Mouse (Mus musculus) hindbrain, embryonic 12.5 days (tissue): ENCODE data around the gene Hydin. TPM values are rescaled to one million over a fixed set of nuclear protein-coding genes. Genes with fewer than 3 reads are reported as not detected.
"Not testable (repeated sequence)": the region's sequence is repeated elsewhere in the genome, so short reads cannot be mapped to it uniquely, and the experiment has no call there.

Experiments used
- ATAC-seq: fragments of 200-750 bp; cut with Nextera tagmentation; 2 replicates; pipeline ENCODE4 v1.8.0; 2017; ENCODE audit warnings: moderate TSS enrichment; ENCODE audit not compliant: low FRiP score
- H3K27ac ChIP-seq: fragments of 300-500 bp; sonication (generic); 2 replicates; pipeline ENCODE4 v1.5.1; 2016; ENCODE audit warnings: mild to moderate bottlenecking
- H3K27me3 ChIP-seq: fragments of 300-500 bp; sonication (generic); 2 replicates; pipeline ENCODE4 v1.6.1; 2016; ENCODE audit warnings: mild to moderate bottlenecking
- H3K36me3 ChIP-seq: fragments of 300-500 bp; sonication (generic); 2 replicates; pipeline ENCODE4 v1.6.1; 2016; ENCODE audit warnings: mild to moderate bottlenecking
- H3K4me1 ChIP-seq: fragments of 300-500 bp; sonication (generic); 2 replicates; pipeline ENCODE4 v1.6.1; 2016
- H3K4me2 ChIP-seq: fragments of 300-500 bp; sonication (generic); replicated peaks from 2 replicates; pipeline ENCODE4 v1.6.1; 2016; ENCODE audit warnings: mild to moderate bottlenecking
- H3K4me3 ChIP-seq: fragments of 300-500 bp; sonication (generic); 2 replicates; pipeline ENCODE4 v1.5.1; 2016; ENCODE audit warnings: mild to moderate bottlenecking
- H3K9ac ChIP-seq: fragments of 300-500 bp; sonication (generic); 2 replicates; pipeline ENCODE4 v1.6.1; 2016; ENCODE audit warnings: mild to moderate bottlenecking, moderate library complexity
- H3K9me3 ChIP-seq: fragments of 300-500 bp; sonication (generic); replicated peaks from 2 replicates; pipeline ENCODE4 v1.6.1; 2016; ENCODE audit warnings: mild to moderate bottlenecking
- WGBS: fragments of 180-500 bp; shearing (Covaris S2); methylation state at CpG from one replicate; pipeline ENCODE4 v1.1.7; 2016; 5-methylcytosine and 5-hydroxymethylcytosine counted together
- polyA plus RNA-seq: library from polyadenylated mRNA; unstranded; fragments of >200 nt; fragmentation: Nextera tagmentation; extraction: Ambion mirVana; gene quantifications from 2 replicates; pipeline ENCODE4 v1.2.1, GENCODE M21; 2016

The Hydin gene
- polyA plus RNA-seq, 1 experiment from 2014 or later, result 0.30 TPM

GRCm38 (mm10) chr8:110500253-110500652 lies 233.5 kb downstream of the Hydin start:
- Histone ChIP-seq H3K27me3 (no peaks in the 10 kb centered on the region), H3K36me3 (no peaks in the 10 kb centered on the region), H3K9ac (no peak overlapping the region), H3K4me2 (no peak overlapping the region), H3K4me3 (no peak overlapping the region), H3K27ac (no peak overlapping the region), H3K4me1 (no peaks in the 10 kb centered on the region), H3K9me3 (no peaks in the 10 kb centered on the region)
- ATAC-seq, result peak; percentile 54; the same call in 1 of the 2 replicates
- 32% methylated on average over 10 of the region's 10 CpGs for WGBS

GRCm38 (mm10) chr8:110500661-110501060 lies 233.9 kb downstream of the Hydin start:
- Histone ChIP-seq H3K4me2 (no peak overlapping the region), H3K36me3 (no peaks in the 10 kb centered on the region), H3K27ac (no peak overlapping the region), H3K4me1 (no peaks in the 10 kb centered on the region), H3K27me3 (no peaks in the 10 kb centered on the region), H3K9ac (no peak overlapping the region), H3K4me3 (no peak overlapping the region), H3K9me3 (no peaks in the 10 kb centered on the region)
- no peak for ATAC-seq
- WGBS, result 74% methylated on average over 6 of the region's 6 CpGs

GRCm38 (mm10) chr8:110501330-110501729 lies 234.6 kb downstream of the Hydin start:
- Histone ChIP-seq H3K36me3 (no peaks in the 10 kb centered on the region), H3K9me3 (no peaks in the 10 kb centered on the region), H3K27me3 (no peaks in the 10 kb centered on the region; the same call in 1 of the 2 replicates), H3K9ac (no peak overlapping the region), H3K4me3 (no peak overlapping the region), H3K4me1 (no peaks in the 10 kb centered on the region), H3K4me2 (no peak overlapping the region), H3K27ac (no peak overlapping the region)
- ATAC-seq, result no peak
- 90% methylated on average over 4 of the region's 4 CpGs for WGBS

DNA sequence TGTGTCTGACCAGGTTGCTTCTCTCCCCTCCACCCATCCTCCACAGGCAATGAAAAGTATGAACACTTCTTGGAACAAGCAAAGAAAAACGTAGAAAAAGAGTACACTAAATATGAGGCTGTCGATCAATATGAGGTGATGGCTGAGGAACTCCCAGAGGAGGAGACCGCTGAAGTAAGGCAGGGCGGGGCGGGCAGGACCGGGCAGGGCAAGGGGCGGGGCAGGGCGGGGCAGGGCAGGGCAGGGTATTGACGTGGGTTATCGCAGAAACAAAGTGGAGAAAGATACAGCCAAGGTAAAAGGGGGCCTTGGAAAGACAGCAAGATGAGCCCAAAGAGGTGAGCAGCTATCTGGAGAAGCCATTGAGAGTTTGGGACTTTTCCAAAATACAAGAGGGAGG lies 236.1 kb downstream of the Hydin start:
- no peak overlapping the region for H3K4me2 ChIP-seq
- H3K9me3 ChIP-seq, result no peaks in the 10 kb centered on the region
- no peaks in the 10 kb centered on the region; the same call in 1 of the 2 replicates for H3K27me3 ChIP-seq
- no peaks in the 10 kb centered on the region for H3K36me3 ChIP-seq
- no peak overlapping the region for H3K4me3 ChIP-seq
- no peak overlapping the region for H3K27ac ChIP-seq
- H3K4me1 ChIP-seq, result no peaks in the 10 kb centered on the region
- H3K9ac ChIP-seq, result no peak overlapping the region
- no peak for ATAC-seq
- 12% methylated on average over 10 of the region's 10 CpGs for WGBS

DNA sequence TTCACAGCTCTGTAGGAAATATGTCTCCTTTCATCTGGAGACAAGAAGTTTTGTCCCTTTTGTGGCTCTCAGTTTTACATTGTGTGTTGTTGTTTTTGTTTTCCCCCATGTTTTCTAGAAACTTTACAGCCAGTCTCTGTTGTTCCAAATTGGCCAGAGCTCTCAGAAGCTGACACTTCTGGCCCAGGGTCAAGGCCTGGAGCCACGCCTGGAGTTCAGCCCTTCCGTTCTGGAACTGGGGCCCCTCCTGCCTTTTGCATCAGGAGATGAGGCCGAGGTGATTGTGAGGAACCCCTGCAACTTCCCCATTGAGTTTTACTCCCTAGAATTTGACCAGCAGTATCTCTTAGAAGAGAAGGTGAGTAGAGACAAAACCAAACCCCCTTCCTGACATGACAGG lies 242.0 kb downstream of the Hydin start:
- ATAC-seq, result no peak
- no peak overlapping the region for H3K27ac ChIP-seq
- no peaks in the 10 kb centered on the region for H3K36me3 ChIP-seq
- no peak overlapping the region for H3K9ac ChIP-seq
- WGBS, result 75% methylated on average over 3 of the region's 3 CpGs
- H3K4me3 ChIP-seq, result no peak overlapping the region
- no peaks in the 10 kb centered on the region; the same call in 1 of the 2 replicates for H3K27me3 ChIP-seq
- H3K4me1 ChIP-seq, result no peaks in the 10 kb centered on the region
- H3K4me2 ChIP-seq, result no peak overlapping the region
- no peaks in the 10 kb centered on the region for H3K9me3 ChIP-seq

DNA sequence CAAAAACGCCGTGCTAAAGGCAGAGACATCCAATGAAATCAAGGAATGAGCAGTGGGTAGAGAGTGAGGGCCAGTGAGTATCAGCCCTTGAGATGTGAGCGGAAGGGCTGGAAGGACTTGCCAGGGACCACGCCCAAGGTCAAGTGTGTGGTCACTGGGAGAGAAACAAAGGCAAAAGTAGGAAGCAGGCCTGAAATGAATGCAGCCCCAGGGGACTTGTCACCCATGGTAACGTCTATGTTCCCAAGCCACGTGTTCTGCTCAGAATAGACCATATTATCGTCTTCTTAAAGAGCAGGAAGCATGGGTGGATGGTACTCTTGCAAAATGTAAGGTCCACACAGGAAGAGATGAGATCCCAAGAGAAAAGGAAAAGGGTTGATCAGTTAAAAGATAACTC lies 253.0 kb downstream of the Hydin start:
- WGBS, result 81% methylated on average over 7 of the region's 7 CpGs
- no peak for ATAC-seq
- Histone ChIP-seq H3K27ac (no peak overlapping the region), H3K36me3 (no peaks in the 10 kb centered on the region), H3K9ac (no peak overlapping the region), H3K4me1 (no peaks in the 10 kb centered on the region), H3K9me3 (no peaks in the 10 kb centered on the region), H3K27me3 (no peaks in the 10 kb centered on the region), H3K4me2 (no peak overlapping the region), H3K4me3 (no peak overlapping the region)

GRCm38 (mm10) chr8:110521851-110522250 lies 255.1 kb downstream of the Hydin start:
- no peak overlapping the region for H3K4me3 ChIP-seq
- H3K4me2 ChIP-seq, result no peak overlapping the region
- H3K9ac ChIP-seq, result no peak overlapping the region
- no peak for ATAC-seq
- no peak overlapping the region for H3K27ac ChIP-seq
- H3K36me3 ChIP-seq, result no peaks in the 10 kb centered on the region
- H3K4me1 ChIP-seq, result no peaks in the 10 kb centered on the region
- H3K27me3 ChIP-seq, result no peaks in the 10 kb centered on the region
- 92% methylated on average over 12 of the region's 12 CpGs for WGBS
- H3K9me3 ChIP-seq, result no peaks in the 10 kb centered on the region

- not testable (repeated sequence) for H3K9me3 ChIP-seq, H3K36me3 ChIP-seq, H3K4me1 ChIP-seq, H3K4me3 ChIP-seq, H3K4me2 ChIP-seq, H3K9ac ChIP-seq, H3K27ac ChIP-seq, ATAC-seq, H3K27me3 ChIP-seq
- WGBS, result 87% methylated on average over 7 of the region's 7 CpGs
Observed at GRCm38 (mm10) chr8:110522495-110522894, 255.7 kb downstream of the Hydin start.

DNA sequence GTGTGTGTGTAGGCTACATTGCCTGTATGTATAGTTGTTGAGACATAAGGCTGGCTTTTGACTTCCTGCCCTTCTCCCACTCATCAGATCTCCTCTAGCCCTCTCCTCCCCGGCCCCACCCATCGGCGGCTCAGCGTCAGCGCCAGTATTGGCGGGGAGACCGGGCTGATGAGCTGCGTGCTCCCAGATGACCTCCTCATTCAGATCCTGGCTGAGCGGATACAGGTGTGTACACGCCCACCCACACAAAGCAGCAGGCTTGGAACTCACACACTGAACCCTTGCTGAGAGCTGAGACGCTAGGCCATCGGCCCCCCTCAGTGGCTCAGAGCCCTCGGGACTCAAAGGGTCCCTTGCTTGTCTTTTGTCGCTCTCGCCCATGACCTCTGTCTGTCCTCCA lies 256.2 kb downstream of the Hydin start:
- H3K27ac ChIP-seq, result no peak overlapping the region
- no peaks in the 10 kb centered on the region for H3K27me3 ChIP-seq
- 65% methylated on average over 15 of the region's 15 CpGs for WGBS
- ATAC-seq, result no peak
- H3K4me1 ChIP-seq, result no peaks in the 10 kb centered on the region
- no peak overlapping the region for H3K4me3 ChIP-seq
- H3K4me2 ChIP-seq, result no peak overlapping the region
- H3K36me3 ChIP-seq, result no peaks in the 10 kb centered on the region
- no peak overlapping the region for H3K9ac ChIP-seq
- no peaks in the 10 kb centered on the region for H3K9me3 ChIP-seq

GRCm38 (mm10) chr8:110525229-110525628 lies 258.5 kb downstream of the Hydin start:
- 63% methylated on average over 15 of the region's 15 CpGs for WGBS
- no peaks in the 10 kb centered on the region for H3K36me3 ChIP-seq
- H3K9ac ChIP-seq, result no peak overlapping the region
- H3K4me3 ChIP-seq, result no peak overlapping the region
- no peak overlapping the region for H3K27ac ChIP-seq
- no peak for ATAC-seq
- no peak overlapping the region for H3K4me2 ChIP-seq
- H3K4me1 ChIP-seq, result no peaks in the 10 kb centered on the region
- H3K27me3 ChIP-seq, result no peaks in the 10 kb centered on the region
- H3K9me3 ChIP-seq, result no peaks in the 10 kb centered on the region

DNA sequence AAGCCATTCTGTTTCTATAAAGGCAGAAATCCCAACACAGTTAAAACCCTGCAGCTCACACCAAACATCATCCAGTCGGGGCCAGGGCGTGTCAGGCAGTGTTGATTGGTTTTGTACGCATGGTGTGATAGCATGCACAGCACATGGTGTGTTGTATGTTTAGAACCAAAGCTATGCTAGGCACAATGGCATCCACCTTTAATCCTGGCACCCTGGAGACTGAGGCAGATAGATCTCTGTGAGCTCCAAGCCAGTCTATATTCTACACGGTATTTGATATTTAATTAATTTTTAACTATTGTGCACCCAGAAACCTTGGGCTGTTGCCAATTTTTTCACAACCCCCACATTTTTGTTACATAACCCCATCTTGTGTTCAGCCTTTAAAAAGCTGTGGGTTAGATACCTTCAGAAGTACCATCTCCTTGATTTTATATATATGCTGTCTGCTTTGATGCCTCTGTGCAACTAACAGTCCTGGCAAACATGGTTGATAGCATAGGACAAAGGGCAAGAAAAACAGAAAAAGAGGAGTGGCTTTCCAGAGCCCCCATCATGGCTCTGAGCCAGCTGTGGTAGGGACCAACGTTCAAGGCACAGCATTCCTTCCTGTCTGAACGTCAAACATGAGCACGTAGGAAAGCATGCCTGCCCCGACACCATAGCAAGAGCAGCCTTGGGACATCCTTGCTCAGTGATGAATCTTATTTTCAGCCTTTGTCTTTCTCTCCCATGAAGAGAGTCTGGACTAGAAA lies 263.4 kb downstream of the Hydin start:
- Histone ChIP-seq H3K4me1 (no peaks in the 10 kb centered on the region), H3K27ac (no peak overlapping the region), H3K4me2 (no peak overlapping the region), H3K9me3 (no peaks in the 10 kb centered on the region), H3K4me3 (no peak overlapping the region), H3K9ac (no peak overlapping the region), H3K36me3 (no peaks in the 10 kb centered on the region), H3K27me3 (no peaks in the 10 kb centered on the region)
- 77% methylated on average over 8 of the region's 8 CpGs for WGBS
- no peak for ATAC-seq

DNA sequence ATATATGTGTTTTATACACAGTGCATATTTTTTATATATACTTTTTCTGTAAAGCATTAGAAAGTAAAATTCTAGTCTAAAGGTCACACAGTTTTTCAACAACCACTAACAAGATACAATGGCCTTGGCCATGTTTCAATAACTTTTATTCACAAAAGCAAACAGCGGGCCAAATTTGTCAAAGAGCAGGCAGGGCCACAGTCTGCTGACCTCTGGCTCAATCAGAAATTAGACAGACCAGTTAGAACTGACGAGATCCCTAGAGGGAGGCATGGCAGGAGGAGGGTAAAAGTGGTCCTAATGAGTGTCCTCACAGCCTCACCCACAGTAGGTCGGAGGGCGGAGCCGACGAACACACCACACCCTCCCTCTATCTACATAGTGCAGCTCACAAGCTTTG lies 267.0 kb downstream of the Hydin start:
- Histone ChIP-seq H3K27ac (no peak overlapping the region), H3K9me3 (no peaks in the 10 kb centered on the region), H3K27me3 (no peaks in the 10 kb centered on the region), H3K4me3 (no peak overlapping the region), H3K9ac (no peak overlapping the region), H3K36me3 (no peaks in the 10 kb centered on the region), H3K4me2 (no peak overlapping the region), H3K4me1 (no peaks in the 10 kb centered on the region)
- 87% methylated on average over 6 of the region's 6 CpGs for WGBS
- no peak for ATAC-seq

DNA sequence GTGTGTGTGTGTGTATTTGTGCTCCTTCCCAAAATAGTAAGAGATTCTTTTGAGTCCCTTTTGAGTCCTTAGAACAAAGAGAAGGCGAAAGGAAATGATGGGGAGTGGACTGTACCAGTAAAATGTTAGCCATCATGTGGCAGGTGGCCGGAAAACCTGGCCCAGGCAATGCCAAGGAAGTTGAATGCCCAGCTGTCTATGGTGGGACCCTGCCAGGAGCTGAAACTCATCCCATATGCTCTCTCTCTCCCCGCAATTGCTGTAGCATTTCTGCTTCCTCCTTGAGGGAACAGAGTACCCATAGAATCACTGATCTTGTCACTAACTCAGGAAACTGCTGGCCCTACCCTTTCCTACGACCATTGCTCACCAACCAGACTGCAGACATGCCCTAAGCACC lies 271.1 kb downstream of the Hydin start:
- ATAC-seq, result no peak
- no peak overlapping the region for H3K4me2 ChIP-seq
- no peak overlapping the region for H3K4me3 ChIP-seq
- no peaks in the 10 kb centered on the region for H3K27me3 ChIP-seq
- no peak overlapping the region for H3K27ac ChIP-seq
- H3K9me3 ChIP-seq, result no peaks in the 10 kb centered on the region
- H3K4me1 ChIP-seq, result no peaks in the 10 kb centered on the region
- no peaks in the 10 kb centered on the region for H3K36me3 ChIP-seq
- 82% methylated on average over 4 of the region's 4 CpGs for WGBS
- H3K9ac ChIP-seq, result no peak overlapping the region
